Mouse (Mus musculus): Measurements from ENCODE around the gene Pacs1. TPM values are rescaled to one million over a fixed set of nuclear protein-coding genes. Genes with fewer than 3 reads are reported as not detected.
A peak's percentile ranks its signal among the peaks of the same experiment; 100 is the strongest.
"Not testable (repeated sequence)": the region's sequence is repeated elsewhere in the genome, so short reads cannot be mapped to it uniquely, and the experiment has no call there.

Gene Pacs1
- polyA plus RNA-seq, 1 experiment, result not detected

DNA sequence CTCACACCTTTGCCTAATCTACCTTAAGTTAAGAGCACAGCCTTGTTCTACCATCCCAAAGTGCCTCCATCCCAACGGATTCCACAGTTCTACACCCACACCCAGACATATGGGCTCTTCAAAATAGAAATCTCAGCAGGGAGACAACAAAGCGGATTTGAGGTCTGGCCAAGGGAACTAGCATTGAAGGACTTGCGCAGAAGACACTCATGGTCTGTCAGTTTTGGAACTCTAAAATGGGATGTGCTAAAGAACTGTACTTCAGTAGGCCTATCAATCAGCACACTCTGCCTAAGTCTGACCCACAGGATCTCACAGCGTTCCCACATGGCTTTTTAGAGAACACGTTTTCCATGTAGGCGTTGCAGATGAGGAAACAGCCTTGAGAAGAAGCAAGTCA is 122.6 kb downstream of the Pacs1 start:
- Histone ChIP-seq H3K27ac (ENCODE audit: insufficient read depth, low read depth, low read length) (no peak overlapping the region), H3K4me3 (ENCODE audit: insufficient read depth, low read depth, low read length) (no peak overlapping the region), H3K4me1 (ENCODE audit: control insufficient read depth, insufficient read depth, low read length) (0 out of 2 replicates have a peak, but pooled peaks cover 3% of the 10 kb centered on the region)
- no peak for TF ChIP-seq POLR2A (IDR thresholded peaks at IDR 0.05; ENCODE audit: insufficient read depth, low read depth, low read length)
- no peak for TF ChIP-seq CTCF (IDR thresholded peaks at IDR 0.05; ENCODE audit: insufficient read depth, low read depth, low read length)
- 80% methylated on average over 6 of the region's 6 CpGs for WGBS

GRCm38 (mm10) chr19:5149041-5149440 is 123.9 kb downstream of the Pacs1 start:
- H3K27ac ChIP-seq (ENCODE audit: insufficient read depth, low read depth, low read length); H3K4me1 ChIP-seq (ENCODE audit: control insufficient read depth, insufficient read depth, low read length); H3K4me3 ChIP-seq (ENCODE audit: insufficient read depth, low read depth, low read length): not testable (repeated sequence)
- 87% methylated on average over 5 of the region's 6 CpGs for WGBS

DNA sequence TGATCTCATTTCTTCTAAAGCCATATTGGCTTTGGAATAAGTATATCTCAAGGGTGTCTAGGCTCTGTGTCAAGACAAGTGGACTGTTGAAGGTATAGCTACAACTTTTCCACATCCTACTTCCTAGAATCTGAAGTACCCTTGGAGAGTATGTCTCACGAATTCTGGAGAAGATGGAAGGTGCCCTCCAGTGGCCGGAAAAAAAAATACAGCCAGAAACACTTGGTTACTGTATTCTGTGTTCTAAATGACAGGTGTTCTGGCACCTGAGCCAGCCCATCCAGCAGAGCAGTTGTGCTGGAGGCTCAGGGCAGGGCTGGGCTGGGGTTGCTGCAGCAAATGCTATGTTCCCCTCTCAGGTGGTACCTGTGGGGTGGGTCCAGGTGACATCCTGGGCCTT is 133.3 kb downstream of the Pacs1 start:
- WGBS, result 6% methylated on average over 2 of the region's 2 CpGs
- Histone ChIP-seq H3K27ac (ENCODE audit: insufficient read depth, low read depth, low read length) (no peak overlapping the region), H3K4me3 (ENCODE audit: insufficient read depth, low read depth, low read length) (no peak overlapping the region), H3K4me1 (ENCODE audit: control insufficient read depth, insufficient read depth, low read length) (no peaks in the 10 kb centered on the region)
- TF ChIP-seq POLR2A (IDR thresholded peaks at IDR 0.05; ENCODE audit: insufficient read depth, low read depth, low read length) (no peak), CTCF (IDR thresholded peaks at IDR 0.05; ENCODE audit: insufficient read depth, low read depth, low read length) (0 out of 2 replicates have a peak, but pooled peaks have one; percentile 33)

GRCm38 (mm10) chr19:5131237-5131636 is 141.7 kb downstream of the Pacs1 start:
- TF ChIP-seq CTCF (IDR thresholded peaks at IDR 0.05; ENCODE audit: insufficient read depth, low read depth, low read length) (no peak), POLR2A (IDR thresholded peaks at IDR 0.05; ENCODE audit: insufficient read depth, low read depth, low read length) (no peak)
- H3K27ac ChIP-seq (ENCODE audit: insufficient read depth, low read depth, low read length), result no peak overlapping the region
- WGBS, result 78% methylated on average over 4 of the region's 4 CpGs
- no peaks in the 10 kb centered on the region for H3K4me1 ChIP-seq (ENCODE audit: control insufficient read depth, insufficient read depth, low read length)
- H3K4me3 ChIP-seq (ENCODE audit: insufficient read depth, low read depth, low read length), result no peak overlapping the region

DNA sequence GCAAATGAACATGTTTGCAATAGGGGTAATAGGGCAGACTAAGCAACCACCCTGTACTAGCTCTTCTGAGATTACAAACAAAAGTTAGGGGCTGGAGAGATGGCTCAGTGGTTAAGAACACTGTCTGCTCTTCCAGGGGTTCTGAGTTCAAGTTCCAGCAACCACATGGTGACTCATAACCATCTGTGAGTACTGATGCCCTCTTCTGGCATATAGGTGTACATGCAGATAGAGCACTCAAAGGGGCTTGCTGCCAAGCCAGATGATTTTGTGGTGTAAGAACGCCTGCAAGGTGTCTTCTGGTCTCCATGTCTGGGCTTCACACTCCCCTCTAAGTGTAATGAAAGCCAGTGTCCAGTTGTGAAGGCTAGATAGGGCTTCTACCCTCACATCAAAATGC is 143.1 kb downstream of the Pacs1 start:
- 46% methylated on average over 1 of the region's 1 CpGs for WGBS
- Histone ChIP-seq H3K4me3 (ENCODE audit: insufficient read depth, low read depth, low read length) (no peak overlapping the region), H3K27ac (ENCODE audit: insufficient read depth, low read depth, low read length) (no peak overlapping the region), H3K4me1 (ENCODE audit: control insufficient read depth, insufficient read depth, low read length) (no peaks in the 10 kb centered on the region)
- no peak for TF ChIP-seq POLR2A (IDR thresholded peaks at IDR 0.05; ENCODE audit: insufficient read depth, low read depth, low read length)
- no peak for TF ChIP-seq CTCF (IDR thresholded peaks at IDR 0.05; ENCODE audit: insufficient read depth, low read depth, low read length)

- 60% methylated on average over 7 of the region's 7 CpGs for WGBS
- Histone ChIP-seq H3K4me3 (ENCODE audit: insufficient read depth, low read depth, low read length) (no peak overlapping the region), H3K27ac (ENCODE audit: insufficient read depth, low read depth, low read length) (no peak overlapping the region), H3K4me1 (ENCODE audit: control insufficient read depth, insufficient read depth, low read length) (no peaks in the 10 kb centered on the region)
- TF ChIP-seq POLR2A (IDR thresholded peaks at IDR 0.05; ENCODE audit: insufficient read depth, low read depth, low read length) (no peak), CTCF (IDR thresholded peaks at IDR 0.05; ENCODE audit: insufficient read depth, low read depth, low read length) (no peak)
Observed at GRCm38 (mm10) chr19:5124055-5124614, 148.8 kb downstream of the Pacs1 start.

- no peak overlapping the region for H3K4me3 ChIP-seq (ENCODE audit: insufficient read depth, low read depth, low read length)
- peaks cover 7% of the 10 kb centered on the region; the same call in 1 of the 2 replicates for H3K4me1 ChIP-seq (ENCODE audit: control insufficient read depth, insufficient read depth, low read length)
- 90% methylated on average over 3 of the region's 3 CpGs for WGBS
- TF ChIP-seq CTCF (IDR thresholded peaks at IDR 0.05; ENCODE audit: insufficient read depth, low read depth, low read length), result no peak
- TF ChIP-seq POLR2A (IDR thresholded peaks at IDR 0.05; ENCODE audit: insufficient read depth, low read depth, low read length), result no peak
- no peak overlapping the region for H3K27ac ChIP-seq (ENCODE audit: insufficient read depth, low read depth, low read length)
Observed at GRCm38 (mm10) chr19:5123241-5123640, 149.7 kb downstream of the Pacs1 start.

DNA sequence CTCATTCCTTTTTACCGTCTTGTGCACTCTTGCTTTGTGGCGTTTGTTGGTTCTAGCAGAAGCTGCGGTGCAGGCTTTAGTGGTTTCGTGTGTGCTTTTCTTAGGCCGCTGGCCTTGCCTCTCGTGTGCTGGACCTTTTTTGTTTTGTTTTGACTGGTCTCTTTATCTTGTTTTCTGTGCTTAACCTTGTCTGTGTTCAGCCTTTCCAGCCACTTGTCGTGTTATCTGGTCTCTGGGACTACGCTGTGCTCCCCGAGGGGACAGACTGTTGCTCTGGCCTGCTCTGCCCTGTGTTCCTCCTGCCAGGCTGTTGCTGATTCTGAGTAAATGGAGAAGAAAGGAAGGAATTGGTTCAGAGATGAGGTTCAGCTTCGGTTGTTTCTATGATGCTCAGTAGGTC is 150.4 kb downstream of the Pacs1 start:
- TF ChIP-seq POLR2A (IDR thresholded peaks at IDR 0.05; ENCODE audit: insufficient read depth, low read depth, low read length), result no peak
- TF ChIP-seq CTCF (IDR thresholded peaks at IDR 0.05; ENCODE audit: insufficient read depth, low read depth, low read length), result no peak
- WGBS, result 78% methylated on average over 10 of the region's 10 CpGs
- H3K27ac ChIP-seq (ENCODE audit: insufficient read depth, low read depth, low read length), result no peak overlapping the region
- no peak overlapping the region for H3K4me3 ChIP-seq (ENCODE audit: insufficient read depth, low read depth, low read length)
- H3K4me1 ChIP-seq (ENCODE audit: control insufficient read depth, insufficient read depth, low read length), result peaks cover 7% of the 10 kb centered on the region; the same call in 1 of the 2 replicates

DNA sequence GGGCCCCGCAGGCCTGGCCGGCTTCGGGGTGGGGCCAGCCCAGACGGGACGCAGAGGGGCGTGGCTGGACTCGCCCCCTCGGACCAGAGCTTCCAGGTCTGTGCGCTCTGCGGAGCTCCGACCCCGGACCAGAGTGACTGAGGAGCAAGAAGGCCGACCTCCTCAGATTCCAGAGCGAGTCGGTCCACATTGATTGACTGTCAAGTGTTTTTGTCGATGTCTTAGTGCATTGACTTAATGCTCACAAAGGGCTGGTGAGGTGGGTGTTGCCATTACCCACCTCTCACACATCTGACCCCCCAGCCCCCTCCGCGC is 154.6 kb downstream of the Pacs1 start, which contains the start of gene Klc2:
Gene Klc2 (minus strand): TSS at position 177 of the 315 bp plus-strand sequence.
- TF ChIP-seq POLR2A (IDR thresholded peaks at IDR 0.05; ENCODE audit: insufficient read depth, low read depth, low read length) (peak; percentile 12), CTCF (IDR thresholded peaks at IDR 0.05; ENCODE audit: insufficient read depth, low read depth, low read length) (peak; percentile 22; the same call in 1 of the 2 replicates)

More for the DNA sequence above, 154.6 kb downstream of the Pacs1 start, which contains the start of gene Klc2:
- 1% methylated on average over 18 of the region's 18 CpGs for WGBS
- peak within 1 kb of the TSS; percentile 96 for H3K4me3 ChIP-seq (ENCODE audit: insufficient read depth, low read depth, low read length)
- peaks cover 12% of the 10 kb centered on the region for H3K4me1 ChIP-seq (ENCODE audit: control insufficient read depth, insufficient read depth, low read length)
- peak within 1 kb of the TSS; percentile 68; the same call in 1 of the 2 replicates for H3K27ac ChIP-seq (ENCODE audit: insufficient read depth, low read depth, low read length)
